Mouse (Mus musculus) frontal cortex, adult (tissue): ENCODE data around the gene Gm14435.
"Not testable (repeated sequence)": the region's sequence is repeated elsewhere in the genome, so short reads cannot be mapped to it uniquely, and the experiment has no call there.

Source experiments
- ATAC-seq: cut with Nextera tagmentation; 2 replicates; pipeline ENCODE4 v1.9.2; 2017; ENCODE audit warnings: mild to moderate bottlenecking, moderate library complexity, mixed read lengths; ENCODE audit not compliant: low TSS enrichment

Gm14435 gene

DNA sequence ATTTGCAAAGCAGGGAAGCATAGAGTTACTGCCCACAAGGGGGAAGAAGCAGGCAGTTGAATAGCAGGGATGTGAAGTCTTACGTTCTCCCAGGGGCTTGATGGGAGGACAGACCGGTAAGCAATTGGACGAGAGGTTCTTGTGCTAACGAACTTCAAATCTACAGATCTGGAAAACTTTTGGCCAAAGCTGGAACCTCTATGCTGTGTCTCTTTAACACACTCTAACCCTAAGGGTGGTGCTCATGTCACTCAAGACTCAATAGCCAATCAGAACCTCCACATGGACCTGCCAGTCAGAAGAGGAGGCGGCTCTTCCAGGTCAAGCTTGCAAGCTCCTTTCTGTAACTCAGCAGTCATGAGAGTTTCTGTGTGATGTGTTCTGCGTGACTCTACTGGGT lies at the start of gene Gm14435:
TSS of gene Gm14435 (plus strand) at position 301 of the 400 bp plus-strand sequence.
- ATAC-seq, result not testable (repeated sequence)
